Mouse (Mus musculus): ENCODE measurements at regions not wholly inside any gene's neighbourhood (a gene's known extent, or its start where the extent isn't known, plus 50 kb on each side); places are given as distances from the start of the nearest gene placed in this dataset.

DNA sequence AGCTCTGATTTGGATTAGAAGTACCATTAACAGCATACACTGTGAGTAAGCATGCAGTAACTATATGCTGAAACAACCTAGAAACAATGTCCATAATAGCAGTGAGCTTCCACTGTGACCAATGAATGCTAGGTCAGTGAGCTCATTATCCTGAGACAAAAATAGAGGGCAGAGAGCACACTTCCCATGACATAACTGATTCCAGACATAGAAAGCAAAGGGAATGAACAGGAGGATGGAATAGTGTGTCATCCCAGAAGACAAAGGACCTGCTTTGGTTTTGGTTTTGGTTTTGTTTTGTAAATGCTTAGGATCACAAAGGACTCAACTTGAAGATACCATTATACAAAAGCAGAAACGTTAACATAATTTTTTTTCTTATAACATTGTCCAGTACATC, 150.8 kb upstream of the Nr3c2 start:
- no peak for DNase-seq (ENCODE audit: low read depth)

DNA sequence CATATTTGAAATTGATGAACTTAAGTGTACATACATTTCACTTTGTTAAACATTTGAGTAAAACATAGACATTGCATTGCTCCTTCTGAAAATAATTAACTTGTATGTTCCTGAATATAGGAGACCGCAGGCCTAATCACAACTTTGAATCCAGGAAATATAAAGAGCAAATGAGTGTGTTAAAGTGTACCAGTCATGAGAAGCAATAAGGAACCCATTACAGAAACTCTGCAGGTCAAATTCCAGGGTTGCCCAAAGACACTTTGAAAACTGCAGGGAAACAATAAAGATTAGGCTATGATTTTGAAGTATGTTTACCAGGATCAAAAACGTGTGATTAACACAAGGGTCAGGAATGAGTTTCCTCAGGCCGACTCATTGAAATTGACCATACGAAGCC, 149.0 kb upstream of the Nr3c2 start:
- DNase-seq (ENCODE audit: low read depth) = no peak
- TF ChIP-seq CTCF (IDR thresholded peaks at IDR 0.05; ENCODE audit: borderline replicate concordance, extremely low read depth, insufficient read depth, insufficient read length) = no peak
- TF ChIP-seq POLR2A (IDR thresholded peaks at IDR 0.05; ENCODE audit: borderline replicate concordance, extremely low read depth, insufficient read depth, insufficient read length, poor library complexity, severe bottlenecking) = no peak

More for the DNA sequence above, 150.8 kb upstream of the Nr3c2 start:
- TF ChIP-seq POLR2A (IDR thresholded peaks at IDR 0.05; ENCODE audit: borderline replicate concordance, extremely low read depth, insufficient read depth, insufficient read length, poor library complexity, severe bottlenecking) (no peak), CTCF (IDR thresholded peaks at IDR 0.05; ENCODE audit: borderline replicate concordance, extremely low read depth, insufficient read depth, insufficient read length) (no peak)

DNA sequence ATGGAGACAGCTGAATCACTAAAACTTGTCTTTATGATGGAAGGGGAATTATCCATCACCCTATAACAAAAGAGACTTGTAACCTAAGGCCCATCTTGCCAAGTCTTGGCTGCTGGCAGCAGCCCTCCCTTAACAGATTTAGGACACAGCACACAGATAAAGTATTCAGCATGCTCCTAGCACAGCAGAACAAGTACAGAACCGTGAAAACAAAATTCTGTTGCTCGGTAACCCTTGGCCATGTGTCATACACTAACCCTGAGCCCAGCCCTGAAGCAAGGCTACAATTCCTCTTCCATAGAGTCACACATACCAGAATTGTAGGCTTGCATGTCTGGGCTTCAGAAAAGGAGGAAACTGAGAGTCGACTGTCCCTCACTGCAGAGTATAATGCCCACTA, 145.1 kb upstream of the Nr3c2 start:
- no peak for TF ChIP-seq CTCF (IDR thresholded peaks at IDR 0.05; ENCODE audit: borderline replicate concordance, extremely low read depth, insufficient read depth, insufficient read length)
- TF ChIP-seq POLR2A (IDR thresholded peaks at IDR 0.05; ENCODE audit: borderline replicate concordance, extremely low read depth, insufficient read depth, insufficient read length, poor library complexity, severe bottlenecking) = no peak
- DNase-seq (ENCODE audit: low read depth) = no peak

DNA sequence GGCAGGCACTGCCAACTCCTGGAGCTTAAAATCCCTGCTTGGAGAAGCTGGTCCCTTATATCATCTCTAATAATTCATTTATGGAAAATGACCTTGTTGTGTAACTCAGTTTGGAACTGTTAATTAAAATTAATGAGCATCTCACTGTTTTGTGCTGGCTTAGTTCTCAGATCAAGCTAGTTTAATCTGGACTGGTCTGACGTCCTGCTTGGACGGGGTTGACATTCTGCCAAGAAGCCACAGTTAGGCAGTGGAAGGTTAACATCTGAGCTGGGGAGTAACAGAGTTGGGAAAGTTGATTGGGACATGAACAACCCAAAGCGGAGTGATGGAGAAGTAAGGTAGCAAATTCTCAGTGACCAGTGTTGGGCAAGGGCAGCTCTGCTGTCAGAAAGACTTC, 135.0 kb upstream of the Nr3c2 start:
- DNase-seq (ENCODE audit: low read depth) = peak; percentile 19
- TF ChIP-seq CTCF (IDR thresholded peaks at IDR 0.05; ENCODE audit: borderline replicate concordance, extremely low read depth, insufficient read depth, insufficient read length) (no peak), POLR2A (IDR thresholded peaks at IDR 0.05; ENCODE audit: borderline replicate concordance, extremely low read depth, insufficient read depth, insufficient read length, poor library complexity, severe bottlenecking) (no peak)

DNA sequence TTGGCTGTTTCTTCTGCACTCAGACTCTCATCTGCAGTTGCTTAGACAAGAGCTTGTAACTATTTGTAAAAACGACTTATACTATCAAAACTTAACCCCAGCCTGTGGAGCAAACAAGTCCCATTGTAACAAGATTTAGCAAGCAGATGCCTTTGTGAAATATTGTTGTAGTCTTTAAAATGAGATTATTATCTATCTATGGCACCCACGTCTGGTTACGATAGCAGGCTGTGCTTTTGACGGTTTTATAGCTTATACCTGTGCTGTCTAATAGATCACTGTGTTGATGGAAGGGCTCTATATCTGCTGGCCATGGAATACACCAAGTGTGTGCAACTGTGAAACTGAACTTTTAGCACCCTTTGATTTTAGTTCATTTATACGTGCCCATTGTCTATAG, 130.9 kb upstream of the Nr3c2 start:
- no peak for TF ChIP-seq POLR2A (IDR thresholded peaks at IDR 0.05; ENCODE audit: borderline replicate concordance, extremely low read depth, insufficient read depth, insufficient read length, poor library complexity, severe bottlenecking)
- TF ChIP-seq CTCF (IDR thresholded peaks at IDR 0.05; ENCODE audit: borderline replicate concordance, extremely low read depth, insufficient read depth, insufficient read length) = no peak
- DNase-seq (ENCODE audit: low read depth) = no peak

DNA sequence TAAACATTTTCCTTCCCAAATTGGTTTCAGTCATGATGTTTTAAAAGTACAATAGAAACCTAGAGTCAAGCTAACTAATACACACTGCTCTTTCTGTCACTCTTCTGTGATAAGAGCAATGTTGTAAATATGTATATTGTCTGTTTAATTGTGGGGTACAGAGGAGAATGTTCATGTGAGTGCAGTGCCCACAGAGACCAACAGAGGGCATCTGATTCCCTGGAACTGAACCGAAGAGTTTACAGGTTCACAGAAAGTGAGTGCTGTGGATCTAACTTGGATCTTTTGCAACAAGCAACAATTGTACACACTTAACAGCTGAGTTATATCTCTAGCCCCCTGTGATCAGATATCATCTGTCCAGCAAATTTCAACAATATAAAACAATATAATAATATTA, 111.5 kb upstream of the Nr3c2 start:
- DNase-seq (ENCODE audit: low read depth) = no peak
- no peak for TF ChIP-seq POLR2A (IDR thresholded peaks at IDR 0.05; ENCODE audit: borderline replicate concordance, extremely low read depth, insufficient read depth, insufficient read length, poor library complexity, severe bottlenecking)
- peak; percentile 24; the same call in 1 of the 2 replicates for TF ChIP-seq CTCF (IDR thresholded peaks at IDR 0.05; ENCODE audit: borderline replicate concordance, extremely low read depth, insufficient read depth, insufficient read length)

DNA sequence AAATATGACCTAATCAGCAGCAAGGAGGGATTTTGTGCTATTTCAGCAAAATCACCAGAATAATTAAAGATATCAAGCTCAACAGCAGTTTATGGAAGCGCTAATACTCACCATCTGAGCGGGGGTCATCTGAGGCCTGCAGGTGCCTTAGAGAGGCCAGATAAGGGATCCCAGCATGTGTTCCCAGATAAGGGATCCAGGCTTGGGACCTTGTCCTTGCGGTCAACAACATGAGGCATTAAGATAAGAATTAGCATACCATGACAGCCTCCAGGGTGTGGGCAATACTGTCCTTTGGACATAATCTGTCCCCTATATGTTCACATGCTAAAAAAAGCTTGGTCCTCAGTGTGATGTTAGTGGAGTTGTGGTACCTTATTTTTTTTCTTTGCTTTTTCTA, 105.4 kb upstream of the Nr3c2 start:
- no peak for TF ChIP-seq POLR2A (IDR thresholded peaks at IDR 0.05; ENCODE audit: borderline replicate concordance, extremely low read depth, insufficient read depth, insufficient read length, poor library complexity, severe bottlenecking)
- no peak for TF ChIP-seq CTCF (IDR thresholded peaks at IDR 0.05; ENCODE audit: borderline replicate concordance, extremely low read depth, insufficient read depth, insufficient read length)
- DNase-seq (ENCODE audit: low read depth) = no peak

DNA sequence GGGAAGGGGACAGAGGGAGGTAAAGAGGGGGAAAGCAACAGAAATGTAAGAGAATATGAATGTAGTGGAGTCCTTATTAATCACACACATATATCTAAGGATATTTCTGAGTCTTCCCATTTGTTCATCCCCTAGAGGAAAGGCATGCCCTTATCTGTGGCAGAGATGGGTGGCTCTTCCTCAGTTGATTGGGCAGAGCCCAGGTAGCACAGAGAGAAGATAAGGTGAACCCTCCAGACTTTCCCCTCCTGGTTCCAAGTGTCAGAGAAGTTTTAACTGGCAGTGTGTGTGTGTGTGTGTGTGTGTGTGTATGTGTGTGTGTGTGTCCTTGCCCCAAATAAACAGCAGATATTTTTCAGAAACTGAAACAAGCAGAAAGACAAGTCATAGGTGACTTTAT, 99.2 kb upstream of the Nr3c2 start:
- TF ChIP-seq CTCF (IDR thresholded peaks at IDR 0.05; ENCODE audit: borderline replicate concordance, extremely low read depth, insufficient read depth, insufficient read length) (no peak), POLR2A (IDR thresholded peaks at IDR 0.05; ENCODE audit: borderline replicate concordance, extremely low read depth, insufficient read depth, insufficient read length, poor library complexity, severe bottlenecking) (no peak)
- no peak for DNase-seq (ENCODE audit: low read depth)

DNA sequence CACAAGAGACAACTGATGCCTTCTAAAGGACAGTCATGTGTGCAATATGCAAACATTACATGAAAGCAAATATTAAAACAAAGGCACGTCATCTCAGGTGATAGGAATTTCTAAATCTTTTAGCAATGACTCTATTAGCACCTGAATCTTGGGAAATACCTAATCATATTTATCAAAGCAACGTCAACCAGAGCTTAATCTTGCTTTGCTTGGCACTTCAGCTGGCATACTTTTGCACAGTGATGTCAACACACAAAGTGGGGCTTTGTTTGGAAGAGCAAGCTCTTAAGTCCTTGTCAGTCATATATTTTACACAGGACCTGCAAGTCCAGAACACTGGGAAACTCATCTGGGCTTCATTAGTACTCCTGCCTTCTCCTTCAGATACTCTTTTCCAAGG, 75.8 kb upstream of the Nr3c2 start:
- DNase-seq (ENCODE audit: low read depth) = no peak
- TF ChIP-seq POLR2A (IDR thresholded peaks at IDR 0.05; ENCODE audit: borderline replicate concordance, extremely low read depth, insufficient read depth, insufficient read length, poor library complexity, severe bottlenecking) (no peak), CTCF (IDR thresholded peaks at IDR 0.05; ENCODE audit: borderline replicate concordance, extremely low read depth, insufficient read depth, insufficient read length) (no peak)
